11 mouse cellular contexts compared by ENCODE assay signal in the genomic region with DNA sequence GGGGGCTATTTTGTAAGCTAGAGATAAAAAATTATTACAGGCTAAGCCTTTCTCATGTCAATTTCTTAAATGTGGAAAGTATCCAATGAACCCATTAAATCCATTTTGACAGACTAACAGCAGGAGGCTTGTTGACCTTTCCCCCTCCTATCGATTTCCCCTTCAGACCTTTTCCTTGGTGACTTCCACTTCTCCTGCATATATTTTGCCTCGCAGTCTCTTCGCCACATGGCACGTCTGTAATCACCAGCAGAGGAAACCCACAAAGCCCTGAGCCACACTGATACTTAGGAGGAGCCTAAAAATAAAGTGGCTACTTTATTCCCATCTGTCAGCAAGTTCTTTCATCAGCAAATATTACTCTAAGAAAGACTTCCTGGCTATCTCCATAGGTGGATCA.
"Had no signal": no experiment of that assay in that cellular context is flagged by ENCODE, and none has a peak within 500 bp of the region (broad histone marks: within the 10 kb centered on the region; RNA-seq: fewer than 3 reads in every experiment).

No protein-coding gene starts in this region.

- H3K4me3 ChIP-seq: layer of hippocampus, adult 2 months; limb, embryonic 13.5 days; liver, embryonic 13.5 days; neural tube, embryonic 12.5 days had no signal

- H3K27ac ChIP-seq: layer of hippocampus, adult 2 months; limb, embryonic 13.5 days; liver, embryonic 13.5 days; neural tube, embryonic 12.5 days had no signal

- H3K4me2 ChIP-seq: limb, embryonic 13.5 days; liver, embryonic 13.5 days; neural tube, embryonic 12.5 days had no signal

- H3K4me1 ChIP-seq: limb, embryonic 13.5 days; liver, embryonic 13.5 days; neural tube, embryonic 12.5 days had no signal

- DNase-seq: kidney, adult 18-20 months; kidney, postnatal 10 days; kidney, postnatal 4 days; left cerebral cortex, postnatal 4 days; liver, embryonic 13.5 days; lung, adult 18-20 months; right cerebral cortex, postnatal 25 days; thymus, postnatal 4 days had no signal

- H3K9ac ChIP-seq: limb, embryonic 13.5 days; liver, embryonic 13.5 days; neural tube, embryonic 12.5 days had no signal

- H3K9me3 ChIP-seq: limb, embryonic 13.5 days; liver, embryonic 13.5 days; neural tube, embryonic 12.5 days had no signal

- H3K36me3 ChIP-seq: limb, embryonic 13.5 days; liver, embryonic 13.5 days; neural tube, embryonic 12.5 days had no signal

- H3K27me3 ChIP-seq: limb, embryonic 13.5 days; liver, embryonic 13.5 days; neural tube, embryonic 12.5 days had no signal
